Mouse (Mus musculus) megakaryocyte, embryonic 14.5 days (primary cell): ENCODE results near the gene Thop1.

Source experiments
- FLI1 ChIP-seq: IDR thresholded peaks from 2 replicates; pipeline ENCODE4 v1.6.1; 2012; ENCODE audit warnings: low read length, inconsistent platforms, mixed read lengths
- GATA1 ChIP-seq: IDR thresholded peaks from 3 replicates; pipeline ENCODE4 v1.6.1; 2012; ENCODE audit warnings: mixed read lengths, low read length, inconsistent platforms, borderline replicate concordance

DNA sequence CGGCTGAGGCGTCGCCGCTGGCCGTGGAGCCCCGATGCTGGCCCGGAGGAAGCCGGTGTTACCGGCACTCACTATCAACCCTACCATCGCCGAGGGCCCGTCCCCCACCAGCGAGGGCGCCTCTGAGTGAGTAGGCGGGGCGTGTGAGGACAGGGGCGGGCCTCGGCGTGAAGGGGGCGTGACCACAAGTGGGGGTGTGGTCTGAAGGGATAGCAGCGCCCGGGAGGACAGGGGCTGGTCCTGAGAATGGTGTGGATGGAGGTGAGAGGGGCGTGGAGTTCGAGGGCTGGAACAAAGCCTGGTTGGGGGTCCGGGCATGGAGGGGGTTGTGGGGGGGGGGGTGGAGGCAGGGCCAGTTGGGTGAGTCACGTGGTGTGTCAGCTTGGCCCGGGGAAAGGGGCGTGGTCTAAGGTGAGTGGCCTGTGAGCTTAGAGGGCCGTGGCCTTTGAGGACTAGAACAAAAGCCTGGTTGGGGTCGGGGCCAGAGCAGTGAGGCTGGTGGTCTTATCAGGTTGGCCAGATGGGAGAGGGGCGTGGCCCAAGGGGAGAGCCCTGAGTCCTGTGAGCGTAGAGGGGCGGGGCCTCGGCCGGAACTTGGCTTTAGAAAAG is 36.4 kb downstream of the Thop1 start:
- TF ChIP-seq GATA1 (no peak), FLI1 (no peak)
